Mouse (Mus musculus): ENCODE measurements around the gene Sobp.

DNA sequence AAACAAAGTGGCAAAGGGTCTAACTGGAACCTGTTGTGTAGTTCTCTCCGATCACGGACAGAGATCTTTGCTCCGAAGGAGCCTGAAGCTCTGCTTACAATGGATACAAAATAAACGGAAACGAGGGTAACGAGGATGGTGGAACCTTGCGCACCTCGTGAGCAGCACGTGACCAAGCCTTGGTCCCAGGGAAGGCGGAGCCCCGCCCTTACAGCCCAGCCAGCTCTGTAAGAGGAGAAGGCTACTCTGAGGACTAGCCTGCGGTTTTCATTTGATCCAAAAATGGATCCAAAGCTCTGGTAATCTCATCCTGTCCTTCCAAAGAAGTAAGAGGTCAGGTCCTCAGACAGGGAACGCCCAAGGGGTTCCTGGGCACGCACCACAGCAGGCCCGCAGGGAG, 185.7 kb downstream of the Sobp start:
- no peak for TF ChIP-seq CTCF (conservative IDR thresholded peaks at IDR 0.05; ENCODE audit: insufficient read depth, insufficient read length, low read depth, low read length)
- no peak for TF ChIP-seq POLR2A (IDR thresholded peaks at IDR 0.05; ENCODE audit: low read depth, low read length)

Data from kidney, adult 2 months (tissue).